Mouse (Mus musculus) megakaryocyte, embryonic 14.5 days (primary cell): ENCODE data around the gene Fbxl17.

Experiments used
- FLI1 ChIP-seq: IDR thresholded peaks from 2 replicates; pipeline ENCODE4 v1.6.1; 2012; ENCODE audit warnings: low read length, inconsistent platforms, mixed read lengths
- GATA1 ChIP-seq: IDR thresholded peaks from 3 replicates; pipeline ENCODE4 v1.6.1; 2012; ENCODE audit warnings: mixed read lengths, low read length, inconsistent platforms, borderline replicate concordance

DNA sequence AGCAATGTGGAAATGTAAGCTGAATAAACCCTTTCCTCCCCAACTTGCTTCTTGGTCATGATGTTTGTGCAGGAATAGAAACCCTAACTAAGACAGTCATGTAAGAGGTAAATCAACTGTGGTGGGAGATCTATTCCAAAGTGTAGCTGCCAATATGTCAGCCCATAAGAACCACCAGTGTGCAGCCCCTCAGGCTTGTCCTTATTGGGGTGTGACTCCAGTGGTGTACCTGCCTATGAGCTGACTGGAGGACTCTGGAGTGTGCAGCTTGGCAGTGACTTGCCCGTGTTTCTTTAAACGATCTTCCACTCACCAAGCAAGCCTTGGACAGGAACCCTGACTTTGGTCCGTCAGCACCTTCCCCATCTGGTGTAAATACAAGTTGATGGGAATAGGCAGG is 188.2 kb downstream of the Fbxl17 start:
- TF ChIP-seq GATA1 (no peak), FLI1 (no peak)
